Mouse (Mus musculus) B cell, adult 62 days (primary cell): ENCODE data around the gene Ankrd13a. TPM values are rescaled to one million over a fixed set of nuclear protein-coding genes. Genes with fewer than 3 reads are reported as not detected.

Experiments
- total RNA-seq: library from RNA; stranded (reverse); gene quantifications from 4 replicates; pipeline ENCODE4 v1.2.4, GENCODE M21; 2023

Ankrd13a gene
- total RNA-seq: 180 to 202 TPM (median 193 TPM) in 4 replicates

GRCm38 (mm10) chr5:114774403-114775051 is at the start of gene Ankrd13a:
Gene Ankrd13a (plus strand): TSS chr5:114774677.

GRCm38 (mm10) chr5:114775056-114775979 is 841 bp downstream of the Ankrd13a start, which contains the start of gene Git2:
Gene Git2 (minus strand): TSS chr5:114775517.

GRCm38 (mm10) chr5:114822796-114823688 is 48.6 kb downstream of the Ankrd13a start, which contains the start of gene 1500011B03Rik:
Gene 1500011B03Rik (minus strand): TSS chr5:114823468.

GRCm38 (mm10) chr5:114853364-114853763 is 78.9 kb downstream of the Ankrd13a start, which contains the start of gene 4930519G04Rik:
Gene 4930519G04Rik (plus strand): TSS chr5:114853664.

Other genes starting within 250 kb of the Ankrd13a start
- 8.1 to 12.4 TPM (median 9.7 TPM) in 4 replicates for gene Fam222a, start 206.7 kb upstream of the Ankrd13a start, total RNA-seq
- gene Trpv4, start 116.3 kb upstream of the Ankrd13a start, total RNA-seq: 0.16 to 2.0 TPM (median 1.0 TPM) in 3 of 4 replicates, not detected in the other
- gene Gltp, start 83.7 kb upstream of the Ankrd13a start, total RNA-seq: 50.0 to 57.6 TPM (median 53.1 TPM) in 4 replicates
- 19.2 to 25.2 TPM (median 22.4 TPM) in 4 replicates for gene Tchp, start 66.9 kb upstream of the Ankrd13a start, total RNA-seq
- 158 to 189 TPM (median 161 TPM) in 4 replicates for gene Git2, start 840 bp downstream of the Ankrd13a start, total RNA-seq
- gene 1500011B03Rik, start 48.8 kb downstream of the Ankrd13a start, total RNA-seq: 47.4 to 60.2 TPM (median 50.6 TPM) in 4 replicates
- gene 4930519G04Rik, start 79.0 kb downstream of the Ankrd13a start, total RNA-seq: not detected in 4 replicates
- not detected in 4 replicates for gene Gm9936, start 84.0 kb downstream of the Ankrd13a start, total RNA-seq
- 2.0 to 4.6 TPM (median 3.9 TPM) in 4 replicates for gene Oasl2, start 122.3 kb downstream of the Ankrd13a start, total RNA-seq
- 20.9 to 32.9 TPM (median 23.7 TPM) in 4 replicates for gene Oasl1, start 148.6 kb downstream of the Ankrd13a start, total RNA-seq
- gene 2210016L21Rik, start 167.5 kb downstream of the Ankrd13a start, total RNA-seq: 32.6 to 40.1 TPM (median 37.4 TPM) in 4 replicates
- gene Hnf1a, start 196.4 kb downstream of the Ankrd13a start, total RNA-seq: not detected in 4 replicates
- gene Sppl3, start 236.5 kb downstream of the Ankrd13a start, total RNA-seq: 56.8 to 67.1 TPM (median 58.8 TPM) in 4 replicates